ENCODE assay signal across 14 mouse cellular contexts in genomic region chr10:53562001-53562400, GRCm38 (mm10).
"Had no signal": no experiment of that assay in that cellular context is flagged by ENCODE, and none has a peak within 500 bp of the region (broad histone marks: within the 10 kb centered on the region; RNA-seq: fewer than 3 reads in every experiment).

No protein-coding gene starts in this region.

- DNase-seq: lung, adult 18-20 months; lung, embryonic 14.5 days; lung, postnatal 10 days; lung, postnatal 4 days; right cerebral cortex, postnatal 14 days; thymus, adult 2 months; thymus, postnatal 25 days; thymus, postnatal 4 days had no signal

- ATAC-seq: midbrain, embryonic 15.5 days had no signal

- H3K36me3 ChIP-seq: midbrain, embryonic 12.5 days; midbrain, embryonic 15.5 days; neural tube, embryonic 12.5 days; stomach, embryonic 15.5 days had no signal

- H3K27ac ChIP-seq: midbrain, embryonic 10.5 days; midbrain, embryonic 12.5 days; midbrain, embryonic 15.5 days; neural tube, embryonic 12.5 days; stomach, embryonic 15.5 days; stomach, postnatal 0 days had no signal

- H3K9me3 ChIP-seq: midbrain, embryonic 10.5 days; midbrain, embryonic 12.5 days; midbrain, embryonic 15.5 days; neural tube, embryonic 12.5 days; stomach, embryonic 15.5 days had no signal

- H3K9ac ChIP-seq: lung, embryonic 14.5 days; midbrain, embryonic 12.5 days; midbrain, embryonic 15.5 days; neural tube, embryonic 12.5 days; stomach, embryonic 15.5 days had no signal

- H3K27me3 ChIP-seq: midbrain, embryonic 12.5 days; midbrain, embryonic 15.5 days; neural tube, embryonic 12.5 days; stomach, embryonic 15.5 days had no signal

- H3K4me2 ChIP-seq: lung, embryonic 14.5 days; midbrain, embryonic 12.5 days; midbrain, embryonic 15.5 days; neural tube, embryonic 12.5 days; stomach, embryonic 15.5 days had no signal

- H3K4me3 ChIP-seq: midbrain, embryonic 10.5 days; midbrain, embryonic 12.5 days; midbrain, embryonic 15.5 days; neural tube, embryonic 12.5 days; stomach, embryonic 15.5 days had no signal

- H3K4me1 ChIP-seq: midbrain, embryonic 10.5 days; midbrain, embryonic 12.5 days; midbrain, embryonic 15.5 days; neural tube, embryonic 12.5 days; stomach, embryonic 15.5 days had no signal
